Mouse (Mus musculus): ENCODE measurements around the gene Kdm2a.

- no peak for TF ChIP-seq TAL1 (IDR thresholded peaks at IDR 0.05; ENCODE audit: low read length)
- no peak for TF ChIP-seq GATA1 (IDR thresholded peaks at IDR 0.05; ENCODE audit: low read length)
Observed at GRCm38 (mm10) chr19:4442408-4442807, 44.3 kb upstream of the Kdm2a start.
